Mouse (Mus musculus) erythroid progenitor cell, adult 5-6 weeks (primary cell): ENCODE data around the gene Bmper. TPM values are rescaled to one million over a fixed set of nuclear protein-coding genes. Genes with fewer than 3 reads are reported as not detected.

Experiments used
- ATAC-seq: replicated peaks from 2 replicates; pipeline ENCODE4 v1.8.0; 2016; ENCODE audit warnings: moderate number of reproducible peaks, mild to moderate bottlenecking, moderate TSS enrichment, inconsistent platforms; ENCODE audit not compliant: poor library complexity, low FRiP score, severe bottlenecking
- total RNA-seq, 2 experiments: library from RNA; stranded (forward) in 1 of 2; stranded (reverse) in 1 of 2; fragments of 150-400 nt in 1 of 2; fragments of 186-747, 209-891 nt in 1 of 2; gene quantifications; 2 replicates each; pipeline versions ENCODE4 v1.2.3 to v1.2.4; 2015 to 2017; ENCODE audit warnings: low replicate concordance in 2 of 2

Gene Bmper
- total RNA-seq, 2 experiments from 2014 or later = not detected

- no peak for ATAC-seq
Measured at GRCm38 (mm10) chr9:23407416-23407815, 184.5 kb downstream of the Bmper start.

GRCm38 (mm10) chr9:23407935-23408781 lies 185.3 kb downstream of the Bmper start:
- no peak for ATAC-seq

- ATAC-seq = no peak
Measured at GRCm38 (mm10) chr9:23410567-23410966, 187.7 kb downstream of the Bmper start.

- no peak for ATAC-seq
Measured at GRCm38 (mm10) chr9:23412956-23413355, 190.1 kb downstream of the Bmper start.

GRCm38 (mm10) chr9:23419107-23419506 lies 196.2 kb downstream of the Bmper start:
- ATAC-seq = no peak

GRCm38 (mm10) chr9:23423748-23424147 lies 200.9 kb downstream of the Bmper start:
- ATAC-seq = no peak

- no peak for ATAC-seq
Measured at GRCm38 (mm10) chr9:23432631-23433030, 209.8 kb downstream of the Bmper start.

GRCm38 (mm10) chr9:23433238-23433637 lies 210.4 kb downstream of the Bmper start:
- ATAC-seq = no peak

- no peak for ATAC-seq
Measured at GRCm38 (mm10) chr9:23436751-23437150, 213.9 kb downstream of the Bmper start.

- ATAC-seq = no peak
Measured at GRCm38 (mm10) chr9:23438662-23439061, 215.8 kb downstream of the Bmper start.

- no peak for ATAC-seq
Measured at GRCm38 (mm10) chr9:23442168-23442567, 219.3 kb downstream of the Bmper start.

GRCm38 (mm10) chr9:23444975-23445374 lies 222.1 kb downstream of the Bmper start:
- no peak for ATAC-seq

GRCm38 (mm10) chr9:23447271-23447961 lies 224.5 kb downstream of the Bmper start:
- no peak for ATAC-seq

GRCm38 (mm10) chr9:23453309-23453708 lies 230.4 kb downstream of the Bmper start:
- no peak for ATAC-seq

GRCm38 (mm10) chr9:23457186-23457585 lies 234.3 kb downstream of the Bmper start:
- no peak for ATAC-seq

- ATAC-seq = no peak
Measured at GRCm38 (mm10) chr9:23460721-23461120, 237.8 kb downstream of the Bmper start.

- no peak for ATAC-seq
Measured at GRCm38 (mm10) chr9:23462949-23463608, 240.2 kb downstream of the Bmper start.

- no peak for ATAC-seq
Measured at GRCm38 (mm10) chr9:23464981-23465630, 242.2 kb downstream of the Bmper start.

GRCm38 (mm10) chr9:23469886-23470285 lies 247.0 kb downstream of the Bmper start:
- ATAC-seq = no peak

GRCm38 (mm10) chr9:23485851-23486250 lies 263.0 kb downstream of the Bmper start:
- no peak for ATAC-seq
